Mouse (Mus musculus): ENCODE measurements at regions not wholly inside any gene's neighbourhood (a gene's known extent, or its start where the extent isn't known, plus 50 kb on each side); places are given as distances from the start of the nearest gene placed in this dataset.

DNA sequence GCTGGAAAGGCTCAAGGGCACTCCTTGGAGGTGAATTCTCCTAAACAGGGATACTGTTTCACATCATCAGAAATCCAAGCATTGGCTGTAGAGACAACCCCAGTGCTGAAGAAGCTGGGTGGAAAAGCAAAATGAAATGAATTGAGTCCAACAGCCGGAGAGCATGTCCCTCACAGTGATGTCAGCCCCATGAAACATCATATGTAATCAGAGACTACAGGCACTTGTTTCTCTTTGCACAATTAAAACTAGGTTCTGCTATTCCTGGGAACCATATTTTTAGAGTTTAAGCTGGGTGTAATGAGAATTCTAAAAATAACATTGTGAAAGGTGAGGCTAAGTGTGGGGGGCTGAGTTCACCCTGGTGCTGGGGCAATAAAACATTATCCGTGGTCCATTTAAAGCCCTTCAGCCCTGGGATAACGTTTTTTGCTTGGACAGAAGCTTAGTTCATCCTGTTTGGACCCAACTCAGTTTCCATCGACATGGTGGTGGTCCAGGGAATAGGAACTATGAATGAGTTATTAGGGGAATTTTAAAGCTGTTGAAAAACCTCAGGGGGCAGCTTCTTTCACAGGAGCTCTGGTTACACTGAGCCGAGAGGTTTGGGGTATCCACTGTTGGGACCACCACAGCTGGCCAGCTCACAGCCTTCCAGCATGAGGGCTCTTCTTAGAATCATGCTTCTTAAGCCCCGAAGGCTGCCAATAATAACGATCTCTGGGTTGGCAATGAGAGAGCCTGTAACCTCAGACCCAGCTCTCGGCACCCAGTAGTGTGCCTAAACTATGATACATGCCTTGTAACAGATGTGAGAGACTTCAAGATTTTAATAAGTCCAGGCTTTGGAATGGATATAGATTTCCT is 206.0 kb upstream of the Dusp10 start:
- intact Hi-C loops (cut with DNase I) = no loop called here
- DNase-seq (ENCODE audit: low spot score) = no peak

- no peak for DNase-seq (ENCODE audit: low spot score)
- intact Hi-C loops (cut with DNase I) = no loop called here
These were observed 204.9 kb upstream of the Dusp10 start for GRCm38 (mm10) chr1:183808168-183808567.

DNA sequence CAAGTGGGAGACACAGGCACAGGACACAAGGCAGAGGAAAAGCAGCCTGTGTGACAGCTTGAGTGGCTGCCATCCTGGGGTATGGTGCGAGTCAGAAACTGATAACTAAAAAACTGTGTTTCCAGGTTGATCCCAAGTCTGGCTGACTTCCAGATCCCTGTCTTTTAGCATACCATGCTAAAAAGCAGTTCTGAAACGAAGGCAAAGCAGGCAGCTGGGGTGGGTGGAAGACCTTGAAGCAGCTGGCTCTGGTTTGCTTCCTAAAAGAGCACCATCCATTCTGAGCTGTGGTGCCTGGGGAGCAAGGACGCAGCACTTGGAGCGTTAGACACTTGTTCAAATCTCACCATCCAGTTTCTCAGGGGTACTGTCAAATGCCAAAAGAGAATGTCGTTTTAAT is 192.5 kb upstream of the Dusp10 start:
- intact Hi-C loops (cut with DNase I) = no loop called here
- no peak for DNase-seq (ENCODE audit: low spot score)

DNA sequence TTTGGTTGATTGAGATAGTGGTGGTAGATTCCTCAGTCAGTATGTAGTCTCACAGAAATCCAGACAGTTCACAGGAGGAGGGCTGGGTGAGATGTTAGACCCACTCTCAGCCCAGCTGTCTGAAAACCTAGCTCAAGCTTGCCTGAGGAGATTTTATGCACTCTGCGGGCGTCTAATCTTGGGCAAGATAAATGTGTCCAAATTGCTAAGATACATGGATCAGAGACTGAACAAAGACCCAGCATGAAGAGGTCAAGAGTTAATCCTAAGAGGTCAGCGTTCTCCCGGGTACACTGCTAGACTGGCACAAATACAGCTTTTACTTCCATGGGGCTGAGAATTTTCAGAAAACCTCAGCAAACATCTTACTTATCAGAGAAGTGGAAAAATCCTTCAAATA is 186.8 kb upstream of the Dusp10 start:
- intact Hi-C loops (cut with DNase I) = no loop called here

GRCm38 (mm10) chr1:183845135-183845534 is 168.0 kb upstream of the Dusp10 start:
- DNase-seq (ENCODE audit: low spot score) = no peak
- intact Hi-C loops (cut with DNase I) = no loop called here

More for the DNA sequence above, 186.8 kb upstream of the Dusp10 start:
- DNase-seq (ENCODE audit: low spot score) = no peak

DNA sequence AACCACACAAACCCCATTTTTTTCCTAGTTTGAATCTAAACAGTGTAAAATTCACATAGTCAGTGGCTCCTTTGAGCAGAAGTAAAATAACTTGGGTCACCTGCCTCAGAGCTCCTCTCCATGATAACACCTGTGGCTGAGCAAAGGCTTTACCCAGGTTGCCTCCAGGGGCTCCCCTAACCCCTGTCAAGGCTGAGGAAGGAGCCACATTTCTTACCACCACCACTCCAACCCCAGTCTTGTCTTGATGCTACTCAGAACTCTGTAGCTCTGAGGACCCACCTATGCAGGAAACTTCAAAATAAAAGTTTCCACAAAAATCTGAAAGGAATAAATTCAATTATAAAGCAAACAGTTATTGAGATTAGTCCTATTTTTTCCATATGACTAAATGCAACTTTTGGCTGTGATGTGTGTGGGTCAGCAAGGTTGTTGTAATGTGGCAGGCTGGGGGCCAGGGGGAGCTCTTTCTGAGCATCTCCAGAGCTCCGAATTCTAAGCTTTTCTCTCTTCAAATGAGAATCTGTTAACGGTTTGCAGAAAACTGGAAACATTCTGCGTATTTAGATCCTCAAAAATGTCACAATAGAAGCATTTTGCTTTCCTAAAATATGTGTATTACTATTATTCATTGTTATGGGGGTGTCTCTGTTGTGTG is 159.0 kb upstream of the Dusp10 start:
- intact Hi-C loops (cut with DNase I) = no loop called here
- no peak for DNase-seq (ENCODE audit: low spot score)

- intact Hi-C loops (cut with DNase I) = no loop called here
- DNase-seq (ENCODE audit: low spot score) = no peak
These were observed 148.0 kb upstream of the Dusp10 start for GRCm38 (mm10) chr1:183865111-183865510.

GRCm38 (mm10) chr1:183865586-183865985 is 147.5 kb upstream of the Dusp10 start:
- no peak for DNase-seq (ENCODE audit: low spot score)
- intact Hi-C loops (cut with DNase I) = no loop called here

- no peak for DNase-seq (ENCODE audit: low spot score)
- intact Hi-C loops (cut with DNase I) = no loop called here
These were observed 144.1 kb upstream of the Dusp10 start for GRCm38 (mm10) chr1:183868965-183869364.

DNA sequence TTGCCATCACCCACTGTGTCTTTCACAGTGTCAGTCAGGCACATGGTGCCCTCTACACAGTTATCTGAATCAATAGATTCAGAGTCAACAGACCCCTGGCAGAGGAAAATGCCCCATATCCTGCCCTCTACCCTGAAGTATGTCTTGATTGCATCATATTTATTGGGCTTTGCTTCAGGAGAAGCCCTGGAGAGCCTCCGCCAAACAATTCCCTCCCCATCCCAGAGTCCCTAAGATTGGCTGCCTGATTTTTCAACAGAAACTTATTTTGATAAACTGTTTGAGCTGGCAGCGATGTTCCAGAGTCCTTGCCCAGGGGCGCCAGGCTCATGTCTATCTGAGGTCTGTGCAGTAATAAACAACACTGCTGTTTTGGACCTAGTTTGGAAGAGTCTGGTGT is 117.2 kb upstream of the Dusp10 start:
- intact Hi-C loops (cut with DNase I) = no loop called here
- no peak for DNase-seq (ENCODE audit: low spot score)

DNA sequence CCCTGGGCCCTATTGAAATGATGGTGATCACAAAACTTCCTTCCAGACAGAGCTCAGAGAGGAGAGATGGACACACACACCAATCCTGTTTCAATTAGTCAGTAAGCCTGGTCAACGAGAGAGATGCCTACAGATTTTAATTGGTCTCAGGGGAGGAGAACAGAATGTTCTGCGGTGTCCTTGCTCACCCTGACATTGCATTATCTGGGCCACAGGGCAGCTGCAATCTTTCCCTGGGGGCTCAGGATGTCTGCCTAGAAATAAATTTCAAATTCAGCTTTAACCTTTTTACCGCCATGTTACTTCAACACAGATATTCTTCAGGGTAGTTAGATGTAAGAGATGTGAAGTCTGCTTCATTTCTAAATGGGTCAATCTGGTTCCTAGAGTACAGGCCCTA is 115.0 kb upstream of the Dusp10 start:
- DNase-seq (ENCODE audit: low spot score) = no peak

GRCm38 (mm10) chr1:183904564-183904963 is 108.5 kb upstream of the Dusp10 start:
- intact Hi-C loops (cut with DNase I) = no loop called here

More for the DNA sequence above, 115.0 kb upstream of the Dusp10 start:
- intact Hi-C loops (cut with DNase I) = no loop called here

GRCm38 (mm10) chr1:183905345-183906142 is 107.6 kb upstream of the Dusp10 start:
- DNase-seq (ENCODE audit: low spot score) = peak; percentile 65
- intact Hi-C loops (cut with DNase I) = no loop called here

More at GRCm38 (mm10) chr1:183904564-183904963, 108.5 kb upstream of the Dusp10 start:
- DNase-seq (ENCODE audit: low spot score) = no peak

- intact Hi-C loops (cut with DNase I) = no loop called here
These were observed 95.4 kb upstream of the Dusp10 start for GRCm38 (mm10) chr1:183917656-183918055.

GRCm38 (mm10) chr1:183921262-183921661 is 91.8 kb upstream of the Dusp10 start:
- intact Hi-C loops (cut with DNase I) = no loop called here
- DNase-seq (ENCODE audit: low spot score) = no peak

More at GRCm38 (mm10) chr1:183917656-183918055, 95.4 kb upstream of the Dusp10 start:
- DNase-seq (ENCODE audit: low spot score) = no peak

DNA sequence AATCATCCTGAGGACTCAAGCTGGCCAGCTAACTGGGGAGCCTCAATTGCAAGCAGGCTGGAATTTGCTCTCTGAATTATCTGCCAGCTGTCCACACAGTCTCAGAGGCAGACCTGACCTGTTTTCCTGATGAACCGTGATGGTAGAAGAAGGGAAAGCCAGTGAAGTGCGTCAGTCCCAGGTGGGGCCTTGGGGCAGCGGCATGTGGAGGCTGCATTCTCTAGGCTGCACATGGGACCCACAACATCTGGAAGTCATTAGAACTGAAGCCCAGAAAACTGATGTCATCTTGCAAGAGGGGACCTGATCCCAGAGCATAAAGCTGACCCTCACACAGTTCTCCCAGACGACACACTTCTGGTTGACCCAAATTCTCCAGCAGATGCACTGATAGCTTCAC is 84.6 kb upstream of the Dusp10 start:
- no peak for DNase-seq (ENCODE audit: low spot score)
- intact Hi-C loops (cut with DNase I) = no loop called here

- intact Hi-C loops (cut with DNase I) = no loop called here
- no peak for DNase-seq (ENCODE audit: low spot score)
These were observed 82.6 kb upstream of the Dusp10 start for GRCm38 (mm10) chr1:183930363-183930982.

DNA sequence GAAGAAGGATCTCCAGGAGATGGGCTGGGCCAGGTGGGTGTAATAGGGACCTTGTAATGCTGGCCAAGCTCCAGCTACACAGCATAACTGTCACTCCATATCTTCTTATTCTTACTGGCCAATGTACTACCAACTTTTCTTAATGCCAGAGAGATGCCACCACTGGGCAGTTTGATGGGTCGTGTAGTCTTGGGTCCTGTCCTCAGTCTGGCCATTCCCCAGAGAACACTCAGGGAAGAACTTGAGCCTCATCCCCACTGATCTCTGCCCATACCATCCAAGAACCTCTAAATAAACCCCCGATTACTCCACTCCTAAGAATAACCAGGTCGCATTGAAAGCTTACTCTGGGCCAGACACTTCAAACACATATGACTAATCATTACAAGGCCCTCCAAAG is 82.0 kb upstream of the Dusp10 start:
- intact Hi-C loops (cut with DNase I) = no loop called here
- no peak for DNase-seq (ENCODE audit: low spot score)

GRCm38 (mm10) chr1:183933845-183934244 is 79.3 kb upstream of the Dusp10 start:
- no peak for DNase-seq (ENCODE audit: low spot score)
- intact Hi-C loops (cut with DNase I) = no loop called here

- DNase-seq (ENCODE audit: low spot score) = no peak
- intact Hi-C loops (cut with DNase I) = no loop called here
These were observed 75.9 kb upstream of the Dusp10 start for GRCm38 (mm10) chr1:183937166-183937565.

All from heart, postnatal 25 days (tissue).